Mouse (Mus musculus): Measurements from ENCODE around the gene Sh2d2a. TPM values are rescaled to one million over a fixed set of nuclear protein-coding genes. Genes with fewer than 3 reads are reported as not detected.

Sh2d2a gene
- polyA plus RNA-seq (2015; fragmentation: Nextera tagmentation; extraction: Ambion mirVana), result 0.17 and 0.47 TPM in 2 replicates

GRCm38 (mm10) chr3:87846650-87847110 lies at the start of gene Sh2d2a:
TSS of gene Sh2d2a (plus strand) at chr3:87846755.
- no peak within 1 kb of the TSS for H3K9ac ChIP-seq (ENCODE audit: low read depth, low read length)
- WGBS, result 60% methylated on average over 7 of the region's 7 CpGs
- H3K4me1 ChIP-seq (replicated peaks; ENCODE audit: control insufficient read depth, insufficient read depth, low read length), result no peaks in the 10 kb centered on the region
- TF ChIP-seq CTCF (IDR thresholded peaks at IDR 0.05; ENCODE audit: low read depth), result no peak
- no peak within 1 kb of the TSS for H3K4me2 ChIP-seq (replicated peaks; ENCODE audit: low read depth)
- H3K27me3 ChIP-seq (replicated peaks; ENCODE audit: control insufficient read depth, insufficient read depth, low read length), result no peaks in the 10 kb centered on the region
- ATAC-seq, result no peak
- H3K36me3 ChIP-seq (ENCODE audit: control insufficient read depth, insufficient read depth), result no peaks in the 10 kb centered on the region
- no peaks in the 10 kb centered on the region for H3K9me3 ChIP-seq (ENCODE audit: control insufficient read depth)
- H3K27ac ChIP-seq (ENCODE audit: low read depth, low read length), result no peak within 1 kb of the TSS
- no peak within 1 kb of the TSS for H3K4me3 ChIP-seq (ENCODE audit: low read depth, low read length)

- no peak overlapping the region for H3K27ac ChIP-seq (ENCODE audit: low read depth, low read length)
- H3K27me3 ChIP-seq (replicated peaks; ENCODE audit: control insufficient read depth, insufficient read depth, low read length), result peaks cover 65% of the 10 kb centered on the region
- no peaks in the 10 kb centered on the region for H3K36me3 ChIP-seq (ENCODE audit: control insufficient read depth, insufficient read depth)
- H3K4me1 ChIP-seq (replicated peaks; ENCODE audit: control insufficient read depth, insufficient read depth, low read length), result no peaks in the 10 kb centered on the region
- H3K4me3 ChIP-seq (ENCODE audit: low read depth, low read length), result no peak overlapping the region
- H3K9me3 ChIP-seq (ENCODE audit: control insufficient read depth), result no peaks in the 10 kb centered on the region
- WGBS, result 37% methylated on average over 5 of the region's 5 CpGs
- no peak for TF ChIP-seq CTCF (IDR thresholded peaks at IDR 0.05; ENCODE audit: low read depth)
- no peak overlapping the region for H3K4me2 ChIP-seq (replicated peaks; ENCODE audit: low read depth)
- H3K9ac ChIP-seq (ENCODE audit: low read depth, low read length), result no peak overlapping the region
- no peak for ATAC-seq
Measured at GRCm38 (mm10) chr3:87801681-87802080, 44.9 kb upstream of the Sh2d2a start.

- Histone ChIP-seq H3K4me3 (ENCODE audit: low read depth, low read length) (peak overlapping the region; percentile 36), H3K27me3 (replicated peaks; ENCODE audit: control insufficient read depth, insufficient read depth, low read length) (peaks cover 54% of the 10 kb centered on the region), H3K4me1 (replicated peaks; ENCODE audit: control insufficient read depth, insufficient read depth, low read length) (no peaks in the 10 kb centered on the region), H3K9me3 (ENCODE audit: control insufficient read depth) (no peaks in the 10 kb centered on the region), H3K4me2 (replicated peaks; ENCODE audit: low read depth) (peak overlapping the region; percentile 67), H3K9ac (ENCODE audit: low read depth, low read length) (no peak overlapping the region), H3K27ac (ENCODE audit: low read depth, low read length) (no peak overlapping the region), H3K36me3 (ENCODE audit: control insufficient read depth, insufficient read depth) (no peaks in the 10 kb centered on the region)
- ATAC-seq, result no peak
- TF ChIP-seq CTCF (IDR thresholded peaks at IDR 0.05; ENCODE audit: low read depth), result no peak
- 3% methylated on average over 26 of the region's 26 CpGs for WGBS
Measured at GRCm38 (mm10) chr3:87804038-87804677, 42.4 kb upstream of the Sh2d2a start.

- 6% methylated on average over 27 of the region's 28 CpGs for WGBS
- ATAC-seq, result no peak
- H3K9ac ChIP-seq (ENCODE audit: low read depth, low read length), result no peak overlapping the region
- no peak for TF ChIP-seq CTCF (IDR thresholded peaks at IDR 0.05; ENCODE audit: low read depth)
- H3K27ac ChIP-seq (ENCODE audit: low read depth, low read length), result no peak overlapping the region
- peak overlapping the region; percentile 9; the same call in 1 of the 2 replicates for H3K4me3 ChIP-seq (ENCODE audit: low read depth, low read length)
- H3K9me3 ChIP-seq (ENCODE audit: control insufficient read depth), result no peaks in the 10 kb centered on the region
- H3K36me3 ChIP-seq (ENCODE audit: control insufficient read depth, insufficient read depth), result no peaks in the 10 kb centered on the region
- peak overlapping the region; percentile 32; the same call in 1 of the 2 replicates for H3K4me2 ChIP-seq (replicated peaks; ENCODE audit: low read depth)
- no peaks in the 10 kb centered on the region for H3K4me1 ChIP-seq (replicated peaks; ENCODE audit: control insufficient read depth, insufficient read depth, low read length)
- H3K27me3 ChIP-seq (replicated peaks; ENCODE audit: control insufficient read depth, insufficient read depth, low read length), result peaks cover 38% of the 10 kb centered on the region
Measured at GRCm38 (mm10) chr3:87809322-87809962, 37.1 kb upstream of the Sh2d2a start.

DNA sequence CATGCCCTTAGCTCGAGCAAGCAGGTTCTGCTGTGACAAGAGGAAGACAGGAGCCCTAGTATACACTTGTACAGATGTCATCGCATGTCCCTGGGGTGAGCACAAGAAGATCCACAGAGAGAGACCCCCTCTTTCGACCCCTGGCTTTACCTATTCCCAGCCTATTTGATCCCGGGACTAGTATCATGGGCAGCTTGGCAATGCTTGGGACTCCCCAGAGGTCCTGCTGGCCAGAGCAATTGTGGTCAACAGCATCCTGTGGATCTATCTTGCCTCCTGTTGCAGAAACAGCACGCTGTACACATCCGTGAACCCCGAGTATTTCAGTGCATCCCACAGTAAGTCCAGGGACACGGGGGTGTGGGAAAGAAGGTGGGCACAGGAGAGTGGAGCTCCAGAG lies 35.3 kb upstream of the Sh2d2a start:
- Histone ChIP-seq H3K9me3 (ENCODE audit: control insufficient read depth) (no peaks in the 10 kb centered on the region), H3K27me3 (replicated peaks; ENCODE audit: control insufficient read depth, insufficient read depth, low read length) (peaks cover 35% of the 10 kb centered on the region)
- WGBS, result 81% methylated on average over 8 of the region's 8 CpGs

DNA sequence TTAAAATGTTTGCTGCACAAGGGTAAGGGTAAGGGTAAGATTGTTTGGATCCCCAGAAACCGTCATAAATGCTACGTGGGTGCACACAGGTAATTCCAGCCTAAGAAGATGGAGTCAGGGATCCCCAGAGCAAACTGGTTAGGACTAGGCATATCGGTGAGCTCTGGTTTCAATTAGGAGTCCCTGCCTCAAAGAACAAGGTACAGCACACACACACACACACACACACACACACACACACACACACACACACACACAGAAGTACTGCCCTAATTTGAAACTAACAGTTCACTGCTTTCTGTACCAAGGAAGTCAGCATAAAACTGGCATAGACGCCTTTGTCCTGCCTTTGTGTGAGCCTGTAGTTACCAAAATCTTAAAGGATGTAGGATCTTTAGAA lies 34.1 kb upstream of the Sh2d2a start:
- Histone ChIP-seq H3K36me3 (ENCODE audit: control insufficient read depth, insufficient read depth) (no peaks in the 10 kb centered on the region), H3K4me3 (ENCODE audit: low read depth, low read length) (no peak overlapping the region), H3K9ac (ENCODE audit: low read depth, low read length) (no peak overlapping the region), H3K27ac (ENCODE audit: low read depth, low read length) (no peak overlapping the region), H3K27me3 (replicated peaks; ENCODE audit: control insufficient read depth, insufficient read depth, low read length) (peaks cover 37% of the 10 kb centered on the region), H3K9me3 (ENCODE audit: control insufficient read depth) (no peaks in the 10 kb centered on the region), H3K4me2 (replicated peaks; ENCODE audit: low read depth) (no peak overlapping the region), H3K4me1 (replicated peaks; ENCODE audit: control insufficient read depth, insufficient read depth, low read length) (no peaks in the 10 kb centered on the region)
- no peak for TF ChIP-seq CTCF (IDR thresholded peaks at IDR 0.05; ENCODE audit: low read depth)
- WGBS, result 80% methylated on average over 4 of the region's 4 CpGs
- ATAC-seq, result no peak

More for the DNA sequence above, 35.3 kb upstream of the Sh2d2a start:
- H3K27ac ChIP-seq (ENCODE audit: low read depth, low read length), result no peak overlapping the region
- no peak overlapping the region for H3K9ac ChIP-seq (ENCODE audit: low read depth, low read length)
- no peak overlapping the region for H3K4me3 ChIP-seq (ENCODE audit: low read depth, low read length)
- no peak for TF ChIP-seq CTCF (IDR thresholded peaks at IDR 0.05; ENCODE audit: low read depth)
- no peak overlapping the region for H3K4me2 ChIP-seq (replicated peaks; ENCODE audit: low read depth)
- no peaks in the 10 kb centered on the region for H3K4me1 ChIP-seq (replicated peaks; ENCODE audit: control insufficient read depth, insufficient read depth, low read length)
- H3K36me3 ChIP-seq (ENCODE audit: control insufficient read depth, insufficient read depth), result no peaks in the 10 kb centered on the region
- ATAC-seq, result no peak

Data from intestine, postnatal 0 days (tissue).